In the genomic region with DNA sequence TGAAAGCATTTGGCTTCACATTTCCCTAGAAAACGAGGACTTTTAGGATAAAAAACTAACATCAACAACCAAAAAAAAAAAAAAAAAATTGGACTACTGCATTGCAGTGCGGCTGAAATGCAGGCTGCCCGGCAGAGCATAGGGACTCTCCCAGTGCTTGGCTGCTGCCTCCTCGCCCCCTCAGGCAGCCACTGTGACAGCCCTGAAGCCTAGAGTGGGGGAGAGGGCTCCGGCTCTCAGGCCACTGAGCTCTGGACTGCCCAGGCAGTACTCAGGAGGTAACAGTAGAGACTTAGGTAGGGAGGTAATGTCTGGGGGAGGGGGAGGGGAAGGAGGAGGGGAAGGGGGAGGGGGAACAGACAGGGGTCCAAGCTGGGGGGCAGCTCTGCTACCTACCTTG, we compare ENCODE assay signal across 19 mouse cellular contexts. TPM values are rescaled to one million over a fixed set of nuclear protein-coding genes. Genes with fewer than 3 reads are reported as not detected.
DNase-seq lines count a peak whose midpoint lies in the region; ATAC-seq and TF ChIP-seq lines count a peak whose summit lies in the region.
"Had no signal": no experiment of that assay in that cellular context is flagged by ENCODE, and none has a peak within 500 bp of the region (broad histone marks: within the 10 kb centered on the region; RNA-seq: fewer than 3 reads in every experiment).

No protein-coding gene starts in this region.

- H3K4me2 ChIP-seq in kidney, postnatal 0 days (ENCODE audit: low read length): no peak overlapping the region
- H3K4me2 ChIP-seq: heart, embryonic 15.5 days; hindbrain, embryonic 13.5 days; liver, embryonic 11.5 days; midbrain, embryonic 11.5 days had no signal

- no peaks in the 10 kb centered on the region for H3K36me3 ChIP-seq in kidney, postnatal 0 days (ENCODE audit: insufficient read depth, low read length)
- H3K36me3 ChIP-seq: heart, embryonic 15.5 days; hindbrain, embryonic 13.5 days had no signal

- no peak overlapping the region for H3K9ac ChIP-seq in kidney, postnatal 0 days (ENCODE audit: low read depth, low read length)
- H3K9ac ChIP-seq: heart, embryonic 15.5 days had no signal

- H3K27ac ChIP-seq in kidney, postnatal 0 days: no peak overlapping the region
- H3K27ac ChIP-seq: heart, adult 2 months; heart, embryonic 15.5 days; hindbrain, embryonic 13.5 days had no signal

- no peaks in the 10 kb centered on the region for H3K4me1 ChIP-seq in kidney, postnatal 0 days (replicated peaks; ENCODE audit: insufficient read depth, low read length)

- no peaks in the 10 kb centered on the region for H3K27me3 ChIP-seq in kidney, postnatal 0 days (ENCODE audit: insufficient read depth, low read length)
- H3K27me3 ChIP-seq: Patski had no signal

- WGBS in kidney, postnatal 0 days: 26% methylated on average over 5 of the region's 5 CpGs

- H3K4me3 ChIP-seq in kidney, postnatal 0 days (replicated peaks; ENCODE audit: low read depth, low read length): no peak overlapping the region
- H3K4me3 ChIP-seq: heart, adult 2 months; heart, embryonic 15.5 days; hindbrain, embryonic 13.5 days had no signal

- H3K9me3 ChIP-seq in kidney, postnatal 0 days (replicated peaks; ENCODE audit: low read length): no peaks in the 10 kb centered on the region
- H3K9me3 ChIP-seq: heart, embryonic 15.5 days; hindbrain, embryonic 13.5 days had no signal

- TF ChIP-seq CTCF in kidney, postnatal 0 days (IDR thresholded peaks at IDR 0.05; ENCODE audit: low read depth): no peak

- ATAC-seq in kidney, postnatal 0 days (replicated peaks; ENCODE audit: low FRiP score, low read depth): no peak
- ATAC-seq: intestine, postnatal 0 days; Patski had no signal

- DNase-seq in cerebellum, adult 18-20 months: peak; percentile 32 to 43
- no peak for DNase-seq in cerebellum, postnatal 36 days
- peak; percentile 40 for DNase-seq in kidney, postnatal 0 days (ENCODE audit: low spot score)
- DNase-seq in kidney, postnatal 10 days: no peak
- peak; percentile 15 for DNase-seq in R1 (ENCODE audit: low read depth, low spot score)
- DNase-seq in cerebellum, postnatal 25 days: peak; percentile 45 to 54
- no peak for DNase-seq in left cerebral cortex, adult 8-10 months (ENCODE audit: low spot score in 2 of 2)
- DNase-seq: gastrocnemius, postnatal 14 days; heart, adult 2 months; kidney, postnatal 14 days; lung, adult 2 months; lung, postnatal 36 days; thymus, postnatal 14 days had no signal

RNA-seq across cellular contexts. Expression of a gene that starts 54.2 kb away (rescaled TPM):
- 0.45 and 0.58 TPM in 2 replicates for polyA plus RNA-seq in kidney, postnatal 0 days (2015; fragmentation: Nextera tagmentation; extraction: Ambion mirVana)
- 10 to 100 TPM; 60.7 to 89.7 (median 76.4) TPM for total RNA-seq in left cerebral cortex, adult 8-10 months (2022)

Comparison
In these comparisons a context has a peak if more than half of its experiments do, and no peak if none do; other contexts are left out.
1. DNase-seq: peak in cerebellum, adult 18-20 months (2 of 2), kidney, postnatal 0 days (single experiment), R1 (single experiment) and cerebellum, postnatal 25 days (2 of 2); none in cerebellum, postnatal 36 days (0 of 2), kidney, postnatal 10 days (single experiment) and left cerebral cortex, adult 8-10 months (0 of 2).